18 mouse cellular contexts compared by ENCODE assay signal in the genomic region with DNA sequence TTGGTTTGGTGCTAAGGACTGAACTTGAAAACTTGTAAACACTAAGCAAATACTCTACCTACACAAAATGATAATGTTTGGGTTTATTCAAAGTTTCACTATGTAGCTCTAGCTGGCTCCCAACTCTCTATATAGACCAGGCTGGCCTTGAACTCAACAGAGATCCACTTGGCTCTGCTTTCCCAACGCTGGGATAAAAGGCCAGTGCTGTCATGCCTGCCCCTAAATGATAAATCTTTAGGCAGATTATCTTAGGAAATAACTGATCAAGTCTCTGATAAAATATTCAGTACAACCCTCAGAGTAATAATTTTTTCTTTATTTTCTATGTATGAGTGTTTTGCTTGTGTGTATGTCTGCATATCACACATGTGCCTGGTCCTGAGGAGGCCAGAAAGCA.
"Had no signal": no experiment of that assay in that cellular context is flagged by ENCODE, and none has a peak within 500 bp of the region (broad histone marks: within the 10 kb centered on the region; RNA-seq: fewer than 3 reads in every experiment).

No protein-coding gene starts in this region.

- H3K27ac ChIP-seq: midbrain, embryonic 10.5 days; midbrain, embryonic 12.5 days; neural tube, embryonic 13.5 days; neural tube, embryonic 15.5 days had no signal

- DNase-seq: lung, adult 18-20 months; lung, embryonic 14.5 days; lung, postnatal 10 days; lung, postnatal 4 days; midbrain, embryonic 14.5 days; retina, postnatal 1 day; right cerebral cortex, adult 18-20 months; right cerebral cortex, postnatal 25 days; right cerebral cortex, postnatal 4 days; spleen, adult 18-20 months; thymus, adult 18-20 months; thymus, postnatal 14 days; thymus, postnatal 36 days had no signal

- H3K4me3 ChIP-seq: midbrain, embryonic 10.5 days; midbrain, embryonic 12.5 days; myocyte; neural tube, embryonic 13.5 days; neural tube, embryonic 15.5 days had no signal
